Mouse (Mus musculus) adrenal gland, postnatal 4 days (tissue): ENCODE measurements around the gene Anks1. TPM values are rescaled to one million over a fixed set of nuclear protein-coding genes. Genes with fewer than 3 reads are reported as not detected.

Experiments
- DNase-seq, 2 experiments: peaks; one replicate each; pipeline ENCODE4 v3.0.0; 2021 to 2022; ENCODE audit warnings: low spot score in 2 of 2, mixed read lengths in 2 of 2
- total RNA-seq, 2 experiments: library from RNA; stranded (reverse); gene quantifications; 2 replicates each; pipeline ENCODE4 v1.2.3; 2021

The Anks1 gene
- total RNA-seq, 2 experiments from 2014 or later = 33.7 to 37.4 TPM

DNA sequence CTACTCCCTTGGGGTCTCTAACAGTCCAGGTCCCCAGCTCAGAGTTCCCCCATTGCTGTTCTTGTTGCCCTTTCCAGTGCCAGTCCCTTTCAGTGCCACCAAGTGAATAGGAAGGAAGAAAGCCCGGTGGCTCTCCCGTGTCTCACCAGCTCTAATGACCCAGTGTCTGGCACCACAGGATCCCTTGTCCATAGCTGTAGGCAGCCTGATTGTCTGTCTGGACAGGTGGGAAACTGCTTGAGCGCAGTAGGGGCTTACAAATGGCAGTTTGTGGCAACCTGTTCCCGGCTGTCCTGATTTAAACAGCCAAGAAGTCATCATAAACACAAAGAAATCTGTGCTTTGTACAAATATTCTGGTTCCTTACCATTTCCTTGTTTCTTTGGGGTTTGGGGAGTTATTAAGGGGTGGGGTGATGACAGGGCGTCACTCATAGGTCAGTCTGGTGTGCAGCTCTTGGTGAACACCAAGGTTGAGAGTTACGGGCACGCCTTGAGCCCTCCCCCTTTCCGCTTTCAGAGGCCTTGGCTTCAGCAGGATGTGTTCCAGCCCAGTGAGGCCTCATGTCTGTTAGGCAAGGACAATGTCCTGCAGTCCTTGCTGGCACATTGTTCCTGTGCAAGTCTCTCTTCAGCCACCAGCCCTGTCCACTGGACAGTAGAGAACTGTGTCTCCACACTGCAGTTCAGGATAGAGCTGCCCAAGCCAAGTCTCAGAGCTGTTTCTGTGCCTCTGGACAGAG, 107.1 kb downstream of the Anks1 start:
- peak; percentile 26 to 62 for DNase-seq

DNA sequence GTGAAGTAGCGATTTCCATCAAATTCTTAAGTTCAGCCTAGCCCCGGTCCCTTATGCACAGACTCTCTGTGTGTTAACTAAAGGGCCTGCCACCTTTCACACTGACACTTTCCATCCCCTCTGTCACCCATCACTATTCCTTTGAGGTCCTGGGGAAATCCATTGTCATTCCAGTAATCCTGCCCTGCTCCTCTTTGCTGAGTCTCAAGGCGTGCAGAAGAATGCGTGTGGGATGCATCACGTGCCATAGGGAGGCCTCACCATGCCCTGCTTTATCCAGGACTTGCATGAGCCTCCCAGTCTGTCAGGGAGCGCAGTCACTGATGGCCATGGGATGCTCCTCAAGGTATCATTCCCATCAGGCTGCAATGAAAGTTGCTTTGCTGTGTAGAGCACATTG, 109.2 kb downstream of the Anks1 start:
- DNase-seq = no peak

DNA sequence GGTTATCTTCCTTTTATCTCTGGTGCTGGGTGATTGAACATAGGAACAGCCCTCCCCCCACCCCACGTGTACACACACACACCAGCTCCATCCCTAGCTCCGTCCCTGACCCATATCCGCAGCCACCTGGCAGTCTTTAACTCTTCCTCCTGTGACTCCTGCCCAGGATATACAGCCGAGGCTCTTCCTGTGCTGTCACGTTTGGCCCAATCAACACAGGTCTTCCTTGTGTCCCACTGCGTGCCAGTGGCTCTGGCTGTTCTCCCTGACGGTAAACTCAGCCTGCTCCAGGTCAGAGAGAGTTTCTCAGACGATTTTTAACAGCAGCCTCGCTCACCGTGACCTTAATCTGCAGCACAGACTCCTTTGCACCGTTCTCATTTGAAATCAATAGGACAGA, 109.7 kb downstream of the Anks1 start:
- no peak for DNase-seq

- DNase-seq = no peak
Measured at GRCm38 (mm10) chr17:28019785-28020696, 110.9 kb downstream of the Anks1 start.

- DNase-seq = no peak
Measured at GRCm38 (mm10) chr17:28021911-28022310, 112.8 kb downstream of the Anks1 start.

DNA sequence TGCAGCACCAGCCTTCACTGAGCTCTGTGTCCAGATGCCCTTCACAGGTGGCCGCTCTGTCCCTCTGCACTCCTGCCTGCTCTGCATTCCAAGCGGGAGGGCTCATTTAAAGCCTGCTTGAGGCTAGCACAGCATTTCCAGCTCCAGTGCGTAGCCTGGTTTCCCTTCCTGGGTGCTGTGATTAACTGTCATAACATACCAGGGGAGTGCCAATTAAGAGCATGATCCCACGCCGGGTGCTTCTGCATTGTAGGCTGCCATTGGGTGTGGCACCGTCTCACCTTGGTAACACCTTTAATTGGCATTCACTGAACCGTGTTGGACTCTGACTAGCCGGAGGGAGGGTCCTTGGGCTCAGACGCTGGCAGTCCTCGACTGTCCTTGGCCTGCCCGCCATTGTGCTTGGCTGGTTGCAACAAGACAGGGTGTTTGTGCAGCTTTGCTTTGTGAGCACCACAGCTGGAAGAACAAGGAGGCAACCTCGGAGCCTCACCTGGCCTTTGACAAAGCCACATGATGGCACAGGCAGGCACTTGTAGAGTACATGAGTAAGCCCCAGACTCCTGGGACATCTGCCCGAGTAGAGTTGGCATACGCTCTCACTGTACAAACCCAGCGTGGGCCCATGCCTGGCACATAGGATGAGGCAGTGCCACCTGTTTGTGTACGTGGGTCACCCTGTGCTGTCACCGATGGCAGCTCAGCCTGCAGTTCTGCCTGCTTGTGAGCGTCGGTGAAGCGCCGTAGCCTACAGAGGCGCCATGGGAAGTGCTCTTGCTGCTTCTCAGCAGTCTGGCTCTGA, 113.9 kb downstream of the Anks1 start:
- DNase-seq = no peak

- no peak for DNase-seq
Measured at GRCm38 (mm10) chr17:28025541-28025961, 116.4 kb downstream of the Anks1 start.

- no peak for DNase-seq
Measured at GRCm38 (mm10) chr17:28026111-28026872, 117.2 kb downstream of the Anks1 start.

- no peak for DNase-seq
Measured at GRCm38 (mm10) chr17:28027197-28027596, 118.1 kb downstream of the Anks1 start.

DNA sequence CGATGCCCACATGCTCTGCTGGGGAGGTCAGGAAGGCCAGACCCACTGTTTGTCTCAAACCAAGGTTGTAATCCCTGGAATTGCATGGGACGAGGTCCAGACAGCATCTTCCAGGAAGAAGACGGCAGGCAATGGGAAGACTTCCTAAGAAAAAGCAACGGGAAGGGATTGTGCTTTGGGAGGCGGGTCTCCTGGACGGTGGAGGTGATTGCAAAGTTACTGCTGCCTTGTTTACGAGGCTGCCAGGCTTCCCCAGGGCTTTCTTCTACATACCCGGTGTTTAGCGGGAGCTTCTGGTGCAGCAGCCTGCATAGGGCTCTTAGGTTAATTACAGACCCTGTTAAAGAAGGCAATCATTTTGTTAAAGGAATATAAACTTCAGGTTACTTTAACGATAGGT, 119.1 kb downstream of the Anks1 start:
- DNase-seq = no peak

DNA sequence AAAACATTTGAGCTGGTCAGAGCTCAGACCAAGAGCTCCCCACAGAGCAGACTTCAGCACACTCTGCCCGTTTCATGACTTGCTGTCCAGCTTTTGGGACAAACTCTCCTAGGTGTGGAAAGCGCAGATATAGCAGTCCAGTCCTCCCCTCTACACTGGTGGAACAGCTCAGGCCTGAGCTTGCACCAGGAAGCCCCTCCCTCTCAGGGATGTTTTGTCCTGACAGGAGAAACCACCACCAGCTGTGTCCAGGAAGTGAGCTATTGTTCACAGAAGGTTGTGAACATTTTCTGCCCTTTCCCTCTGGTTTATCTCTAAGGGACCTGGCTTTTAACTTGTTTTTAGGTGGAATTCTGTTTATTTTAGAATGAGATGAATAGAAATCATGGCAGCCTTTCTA, 120.2 kb downstream of the Anks1 start:
- DNase-seq = no peak

DNA sequence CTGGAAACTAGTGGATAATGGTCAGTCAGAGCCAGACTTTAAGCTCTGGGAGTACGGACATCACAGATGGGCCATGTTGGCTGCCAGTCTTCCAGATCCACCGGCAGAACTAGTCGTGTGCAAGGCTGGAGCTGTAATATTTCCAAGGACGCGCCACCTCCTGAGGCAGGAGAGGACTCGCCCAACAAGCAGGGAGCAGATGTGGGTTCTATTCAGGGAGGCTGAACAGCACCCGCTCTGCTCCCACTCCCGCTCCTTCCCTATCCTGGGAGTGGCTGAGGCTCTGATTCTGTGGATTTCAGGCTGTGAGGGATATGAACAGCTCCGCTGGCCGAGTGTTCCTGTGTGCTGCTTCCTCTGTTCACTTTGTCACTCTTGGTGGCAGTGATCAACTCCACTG, 121.3 kb downstream of the Anks1 start:
- DNase-seq = no peak

GRCm38 (mm10) chr17:28031281-28031941, 122.3 kb downstream of the Anks1 start:
- no peak for DNase-seq

- DNase-seq = no peak
Measured at GRCm38 (mm10) chr17:28032219-28032618, 123.1 kb downstream of the Anks1 start.

DNA sequence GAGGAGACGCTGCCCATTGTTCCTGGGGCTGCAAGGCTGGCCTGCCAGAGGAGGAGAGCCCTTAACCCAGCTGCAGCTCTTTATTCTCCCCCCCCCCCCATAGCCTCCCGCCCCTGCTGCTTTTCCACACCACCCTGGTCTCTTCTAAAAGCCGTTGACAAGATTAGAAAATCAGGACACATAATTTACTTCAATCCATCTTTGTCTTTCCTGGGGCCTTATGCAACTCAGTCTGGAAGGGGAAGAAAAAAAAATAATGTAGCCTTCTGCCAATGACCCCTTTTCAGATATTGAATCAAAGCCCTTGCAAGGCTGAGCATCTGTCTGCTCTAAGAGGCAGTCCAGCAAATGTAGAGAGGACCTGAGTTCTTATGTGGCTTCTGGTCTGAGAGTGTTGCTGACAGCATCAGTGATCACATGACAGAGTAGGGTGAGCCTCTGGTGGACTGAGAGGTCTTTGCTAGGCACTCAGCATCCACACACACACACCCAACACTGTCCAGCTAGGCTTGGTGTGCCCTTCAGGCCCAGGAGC, 124.0 kb downstream of the Anks1 start:
- DNase-seq = no peak

GRCm38 (mm10) chr17:28034986-28035385, 125.9 kb downstream of the Anks1 start:
- no peak for DNase-seq

GRCm38 (mm10) chr17:28036813-28037756, 128.0 kb downstream of the Anks1 start:
- DNase-seq = no peak

GRCm38 (mm10) chr17:28040620-28041019, 131.5 kb downstream of the Anks1 start:
- no peak for DNase-seq

DNA sequence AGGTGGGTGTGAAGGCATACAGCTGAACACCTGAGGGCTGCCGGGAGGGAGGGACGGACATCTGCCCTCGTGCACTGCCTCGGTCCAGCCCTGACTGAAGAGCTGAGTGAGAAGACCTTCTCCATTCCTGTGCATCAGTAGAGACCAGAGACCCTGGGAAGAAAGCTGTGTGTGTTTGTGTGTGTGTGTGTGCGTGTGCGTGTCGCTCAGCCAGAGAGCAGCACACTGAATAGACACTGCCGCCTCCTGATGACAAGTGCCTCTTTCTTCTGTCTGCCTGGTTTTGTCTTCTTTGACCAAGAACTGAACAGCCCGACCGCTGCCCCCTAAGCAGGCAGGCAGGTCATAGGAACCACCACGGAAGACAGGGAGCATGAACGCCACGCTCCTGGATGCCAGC, 132.2 kb downstream of the Anks1 start:
- no peak for DNase-seq
